Mouse (Mus musculus): ENCODE results near the gene Retreg2. TPM values are rescaled to one million over a fixed set of nuclear protein-coding genes. Genes with fewer than 3 reads are reported as not detected.

Retreg2 gene
- polyA plus RNA-seq (2015; fragmentation: Nextera tagmentation; extraction: Ambion mirVana) = 59.5 and 62.7 TPM in 2 replicates

DNA sequence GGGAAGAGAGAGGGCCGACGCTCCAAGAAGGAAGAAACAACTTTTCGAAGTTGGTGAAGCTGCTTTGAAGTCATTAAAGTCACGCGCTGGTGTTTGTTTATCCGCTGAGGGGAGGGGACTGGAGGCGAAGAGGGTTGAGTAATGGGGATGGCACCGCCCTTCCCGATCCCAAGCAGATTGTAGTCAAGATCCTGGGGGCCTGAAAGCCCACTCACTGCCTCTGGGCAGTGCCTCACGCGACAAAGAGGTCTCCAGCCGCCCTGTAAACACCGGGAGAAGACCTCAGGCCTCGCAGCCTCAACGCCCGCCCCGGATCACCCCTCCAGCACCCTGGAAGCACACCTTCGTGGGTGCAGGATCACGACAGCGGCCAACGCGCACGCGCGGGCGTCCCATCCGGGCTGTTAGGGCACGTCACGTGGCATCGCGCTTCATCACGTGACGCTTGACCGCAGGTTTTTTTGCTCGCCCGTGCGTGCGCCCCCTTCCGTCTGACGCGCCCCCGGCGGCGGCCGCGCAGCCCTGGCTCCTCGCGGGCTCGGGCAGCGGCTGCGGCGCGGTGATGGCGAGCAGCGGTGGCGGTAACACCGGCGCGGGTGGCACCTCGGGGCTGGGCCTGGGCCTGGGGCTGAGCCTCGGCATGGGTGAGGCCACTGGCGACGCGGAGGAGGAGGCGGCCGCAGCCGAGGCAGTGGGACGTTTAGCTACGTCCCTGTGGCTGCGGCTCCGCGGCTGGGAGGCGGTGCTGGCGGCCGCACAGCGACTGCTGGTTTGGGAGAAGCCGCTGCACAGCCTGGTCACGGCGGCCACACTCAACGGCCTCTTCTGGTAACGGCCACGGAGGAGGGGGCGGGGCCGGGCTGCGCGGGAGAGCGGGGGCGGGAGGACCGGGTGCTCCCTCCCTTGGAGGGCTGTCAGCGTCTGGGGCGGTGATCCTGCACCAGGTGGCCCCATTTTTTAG, at the start of gene Retreg2, which contains the start of gene Cnppd1:
Gene Retreg2, plus strand, starts transcription at position 478 of the 961 bp plus-strand sequence.
Gene Cnppd1, minus strand, starts transcription at position 411 of the 961 bp plus-strand sequence.

DNA sequence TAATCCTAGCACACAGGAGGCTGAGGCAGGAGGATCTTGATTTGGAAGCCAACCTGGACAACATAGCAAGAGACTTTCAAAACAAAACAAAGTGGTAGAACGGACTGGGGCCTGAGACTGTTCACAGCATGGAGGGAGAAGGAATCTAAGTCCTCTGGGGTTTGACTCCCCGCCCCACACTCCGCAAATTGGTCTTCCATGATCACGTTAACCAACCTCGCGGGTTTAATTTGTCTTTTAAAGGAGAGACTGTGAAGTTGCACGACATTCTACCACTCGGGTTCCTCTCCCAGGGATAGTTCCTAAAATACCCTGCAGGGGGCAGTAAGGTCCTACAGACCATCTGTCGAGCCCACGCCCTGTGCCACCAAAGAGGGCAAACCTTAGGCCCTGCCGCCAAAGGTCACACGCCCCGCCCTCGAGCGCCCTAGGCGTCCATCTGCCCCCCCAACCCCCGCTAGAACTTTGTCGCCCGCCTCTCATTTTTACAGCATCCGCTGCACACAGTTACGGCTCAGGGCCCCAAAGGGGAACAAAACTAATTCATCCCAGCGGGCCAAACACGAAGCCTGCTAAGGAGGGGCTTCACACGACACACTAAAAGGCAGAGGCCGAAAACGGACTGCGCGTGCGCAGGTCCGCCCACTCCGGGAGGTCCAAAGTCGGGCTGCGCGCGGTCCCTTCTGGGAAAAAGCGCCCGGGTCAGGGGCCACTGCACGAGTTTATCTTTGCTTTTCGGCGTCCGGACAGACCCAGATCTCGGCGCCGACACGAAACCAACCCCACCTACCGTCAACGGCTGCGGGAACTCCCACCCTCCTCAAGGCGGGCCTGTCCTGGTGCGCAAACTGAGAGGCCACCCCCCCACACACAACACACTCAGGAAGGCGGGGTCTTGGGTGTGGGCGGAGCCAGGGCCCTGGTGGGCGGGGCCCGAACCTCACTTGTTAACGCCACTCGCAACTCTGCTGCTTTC, 17.9 kb upstream of the Retreg2 start, which contains the start of gene Nhej1:
Gene Nhej1, minus strand, starts transcription at position 855 of the 976 bp plus-strand sequence.

DNA sequence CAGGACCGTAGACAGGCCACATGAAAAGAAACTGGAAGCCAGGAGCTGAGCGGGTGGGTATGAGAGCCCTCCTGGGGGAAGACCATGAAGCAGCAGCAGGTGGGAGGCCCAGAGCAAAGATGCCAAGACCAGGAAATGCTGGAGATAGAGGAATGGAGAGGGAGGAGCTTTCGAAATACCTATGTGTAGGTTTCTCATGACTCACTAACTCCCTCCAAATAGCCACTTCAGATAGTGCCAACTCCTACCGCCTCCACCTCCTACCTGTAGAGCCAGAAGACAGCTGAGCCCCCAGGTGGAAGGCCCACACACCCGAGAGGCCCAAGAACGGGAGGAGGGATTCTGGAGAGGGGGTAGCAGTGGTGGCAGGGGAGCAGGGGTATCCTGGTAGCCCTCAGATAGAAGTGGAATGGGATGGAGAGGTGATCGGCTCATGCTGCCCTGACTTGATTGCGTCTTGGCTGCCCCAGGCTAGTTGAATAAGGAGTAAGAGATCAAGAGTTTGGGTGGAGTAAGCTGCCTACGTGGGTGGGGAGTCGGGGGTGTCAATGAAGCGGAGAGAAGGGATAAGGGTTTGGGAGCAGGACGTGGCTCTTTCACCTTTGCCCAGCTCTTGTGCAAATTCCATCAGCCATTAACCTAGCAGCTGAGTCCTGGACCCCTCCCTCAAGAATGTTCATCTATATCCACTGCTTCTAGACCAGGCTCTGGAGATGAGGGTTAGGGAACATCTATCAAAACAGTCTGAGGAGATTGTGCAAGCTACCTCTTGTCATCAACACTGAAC, 9.0 kb upstream of the Retreg2 start, which contains the start of gene Slc23a3:
Gene Slc23a3, minus strand, starts transcription at position 470 of the 787 bp plus-strand sequence.

GRCm38 (mm10) chr1:75168472-75169464, 26.2 kb downstream of the Retreg2 start, which contains the start of gene Zfand2b:
TSS of gene Zfand2b (plus strand) at chr1:75168646.

DNA sequence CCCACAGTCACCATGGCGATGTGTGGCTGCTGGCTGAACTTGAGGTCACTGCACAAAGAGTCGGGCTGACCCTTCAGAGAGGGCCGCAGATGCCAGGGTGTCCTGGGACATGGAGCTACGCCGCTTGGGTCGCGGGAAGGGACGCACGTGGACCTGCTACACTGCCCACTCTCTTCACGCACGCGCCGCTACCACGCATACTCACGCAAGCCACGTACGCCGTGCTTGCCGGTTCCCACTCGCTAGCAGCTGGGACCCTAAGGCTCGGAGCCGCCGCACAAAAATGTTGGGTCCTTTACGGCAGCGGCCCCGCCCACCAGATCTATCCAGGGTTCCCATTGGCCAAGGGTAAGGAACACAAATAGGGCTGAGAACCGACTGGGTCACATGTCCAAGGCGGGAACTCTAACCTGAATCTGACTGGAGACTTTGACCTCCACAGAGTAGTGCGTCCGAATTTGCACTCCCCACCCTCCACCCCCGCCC, 37.6 kb downstream of the Retreg2 start, which contains the start of gene Abcb6:
Gene Abcb6, minus strand, starts transcription at position 288 of the 486 bp plus-strand sequence.

GRCm38 (mm10) chr1:75191622-75192402, 49.2 kb downstream of the Retreg2 start, which contains the start of the genes Ankzf1 and Atg9a:
TSS of gene Ankzf1 (plus strand) at chr1:75192151.
TSS of gene Atg9a (minus strand) at chr1:75192196.

Other genes with a start within 250 kb of the Retreg2 start
- gene Cryba2, start 249.6 kb upstream of the Retreg2 start, polyA plus RNA-seq (2015; fragmentation: Nextera tagmentation; extraction: Ambion mirVana) = not detected in 2 replicates
- gene Cfap65, start 207.2 kb upstream of the Retreg2 start, polyA plus RNA-seq (2015; fragmentation: Nextera tagmentation; extraction: Ambion mirVana) = not detected in 2 replicates
- 1.7 and 2.4 TPM in 2 replicates for gene Ihh, start 191.1 kb upstream of the Retreg2 start, polyA plus RNA-seq (2015; fragmentation: Nextera tagmentation; extraction: Ambion mirVana)
- 7.1 and 7.9 TPM in 2 replicates for gene Nhej1, start 17.6 kb upstream of the Retreg2 start, polyA plus RNA-seq (2015; fragmentation: Nextera tagmentation; extraction: Ambion mirVana)
- 0.94 and 1.3 TPM in 2 replicates for gene Slc23a3, start 8.9 kb upstream of the Retreg2 start, polyA plus RNA-seq (2015; fragmentation: Nextera tagmentation; extraction: Ambion mirVana)
- 67.5 and 72.4 TPM in 2 replicates for gene Cnppd1, start 67 bp upstream of the Retreg2 start, polyA plus RNA-seq (2015; fragmentation: Nextera tagmentation; extraction: Ambion mirVana)
- 44.8 and 52.0 TPM in 2 replicates for gene Zfand2b, start 25.9 kb downstream of the Retreg2 start, polyA plus RNA-seq (2015; fragmentation: Nextera tagmentation; extraction: Ambion mirVana)
- gene Abcb6, start 37.6 kb downstream of the Retreg2 start, polyA plus RNA-seq (2015; fragmentation: Nextera tagmentation; extraction: Ambion mirVana) = 48.6 and 54.9 TPM in 2 replicates
- 13.2 and 13.3 TPM in 2 replicates for gene Ankzf1, start 49.4 kb downstream of the Retreg2 start, polyA plus RNA-seq (2015; fragmentation: Nextera tagmentation; extraction: Ambion mirVana)
- gene Atg9a, start 49.4 kb downstream of the Retreg2 start, polyA plus RNA-seq (2015; fragmentation: Nextera tagmentation; extraction: Ambion mirVana) = 25.2 and 26.9 TPM in 2 replicates
- gene Glb1l, start 68.0 kb downstream of the Retreg2 start, polyA plus RNA-seq (2015; fragmentation: Nextera tagmentation; extraction: Ambion mirVana) = 6.6 and 10.7 TPM in 2 replicates
- gene Stk16, start 68.1 kb downstream of the Retreg2 start, polyA plus RNA-seq (2015; fragmentation: Nextera tagmentation; extraction: Ambion mirVana) = 72.1 and 75.1 TPM in 2 replicates
- 363 and 392 TPM in 2 replicates for gene Tuba4a, start 77.1 kb downstream of the Retreg2 start, polyA plus RNA-seq (2015; fragmentation: Nextera tagmentation; extraction: Ambion mirVana)
- not detected in 2 replicates for gene A630095N17Rik, start 89.3 kb downstream of the Retreg2 start, polyA plus RNA-seq (2015; fragmentation: Nextera tagmentation; extraction: Ambion mirVana)
- 37.0 and 38.2 TPM in 2 replicates for gene Dnajb2, start 93.6 kb downstream of the Retreg2 start, polyA plus RNA-seq (2015; fragmentation: Nextera tagmentation; extraction: Ambion mirVana)
- 0.05 and 0.12 TPM in 2 replicates for gene Ptprn, start 121.7 kb downstream of the Retreg2 start, polyA plus RNA-seq (2015; fragmentation: Nextera tagmentation; extraction: Ambion mirVana)
- not detected in 2 replicates for gene Resp18, start 135.6 kb downstream of the Retreg2 start, polyA plus RNA-seq (2015; fragmentation: Nextera tagmentation; extraction: Ambion mirVana)
- 46.6 and 54.4 TPM in 2 replicates for gene Dnpep, start 175.2 kb downstream of the Retreg2 start, polyA plus RNA-seq (2015; fragmentation: Nextera tagmentation; extraction: Ambion mirVana)
- 18.8 and 21.8 TPM in 2 replicates for gene Des, start 217.6 kb downstream of the Retreg2 start, polyA plus RNA-seq (2015; fragmentation: Nextera tagmentation; extraction: Ambion mirVana)
- gene Speg, start 232.5 kb downstream of the Retreg2 start, polyA plus RNA-seq (2015; fragmentation: Nextera tagmentation; extraction: Ambion mirVana) = 6.9 and 7.2 TPM in 2 replicates

Data from spleen, postnatal 0 days (tissue).